Mouse (Mus musculus) urinary bladder, postnatal 25 days (tissue): ENCODE measurements at regions not wholly inside any gene's neighbourhood (a gene's known extent, or its start where the extent isn't known, plus 50 kb on each side); places are given as distances from the start of the nearest gene placed in this dataset.
"Not testable (repeated sequence)": the region's sequence is repeated elsewhere in the genome, so short reads cannot be mapped to it uniquely, and the experiment has no call there.

Experiments
- DNase-seq: peaks from one replicate; pipeline ENCODE4 v3.0.0; 2022; ENCODE audit warnings: low spot score

DNA sequence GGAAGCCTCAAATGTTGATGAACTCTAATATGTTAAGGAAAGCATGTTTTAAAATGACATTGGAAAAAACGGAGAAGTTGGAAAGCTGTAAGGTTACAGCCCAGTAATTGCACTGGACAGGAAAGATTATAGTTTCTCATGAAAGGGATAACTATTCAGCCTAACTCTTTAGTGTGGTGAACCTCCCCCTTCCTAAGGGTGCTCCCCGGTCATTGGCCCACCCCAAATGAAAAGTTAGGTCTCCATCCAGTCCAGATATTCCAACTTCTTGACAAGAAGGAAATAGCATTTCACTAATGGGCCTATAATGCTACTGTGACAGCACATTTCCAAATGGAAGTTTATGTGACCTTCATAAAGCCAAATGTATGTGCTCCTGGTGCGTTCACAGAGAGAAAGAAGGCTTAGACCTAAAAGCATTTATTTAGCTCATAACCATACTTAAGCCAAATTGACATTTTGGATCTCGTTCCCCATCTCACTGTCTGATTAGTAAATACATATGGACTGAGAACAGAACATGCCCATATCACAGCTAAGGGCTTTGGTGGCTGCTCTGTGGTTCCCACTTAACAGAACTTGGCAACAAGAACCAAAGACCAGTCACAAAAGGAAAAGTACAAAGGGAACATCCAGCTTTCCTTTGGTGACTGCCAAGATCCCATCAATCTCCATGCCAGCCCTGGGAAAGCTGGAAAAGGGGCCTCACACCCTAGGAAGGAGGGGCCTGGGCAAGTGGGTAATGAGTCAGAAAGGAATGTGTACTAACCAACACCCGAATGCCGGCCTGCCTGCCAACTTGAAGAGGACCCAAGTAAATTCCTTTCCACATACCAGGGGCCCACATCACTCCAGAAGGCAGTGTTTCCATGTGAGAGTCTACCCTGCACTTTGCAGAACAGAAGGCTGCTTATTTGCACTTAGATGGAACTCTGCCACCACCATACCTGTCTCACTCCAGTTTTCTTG lies 155.1 kb upstream of the Chst7 start:
- DNase-seq: peak; percentile 8

DNA sequence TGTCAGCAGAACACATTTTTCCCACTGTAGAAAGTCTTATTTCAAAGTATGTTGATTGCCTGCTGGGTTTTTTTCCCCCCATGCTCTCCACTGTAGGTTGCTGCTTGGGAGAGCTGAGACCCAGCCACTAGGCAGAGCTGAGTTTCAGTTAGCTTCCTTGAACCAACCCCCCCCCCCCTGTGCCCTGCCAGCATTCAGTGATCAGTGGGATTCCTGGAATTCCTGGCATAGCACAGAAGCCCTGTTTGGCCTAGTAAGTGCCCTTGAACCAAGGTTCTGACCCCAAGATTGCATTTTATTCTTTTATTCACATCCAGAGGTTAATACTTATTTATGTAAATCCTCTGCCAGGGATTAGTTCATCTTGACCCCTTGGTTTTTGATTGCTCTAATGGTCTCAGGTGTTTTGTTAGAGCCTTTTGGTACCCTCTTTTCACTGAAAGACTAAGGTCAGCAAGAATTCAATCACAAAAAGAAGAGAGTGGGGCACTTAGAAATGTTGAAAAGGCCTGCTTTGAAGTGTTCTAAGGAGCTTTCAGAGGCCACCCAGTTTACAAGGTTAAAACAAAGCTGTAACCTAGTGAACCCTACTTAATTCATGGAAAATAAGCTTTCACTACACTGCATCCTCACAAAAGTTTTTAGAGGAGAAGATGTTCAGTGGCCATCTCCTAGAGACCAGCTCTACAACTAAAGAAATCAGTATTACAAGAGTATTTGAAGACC lies 152.6 kb upstream of the Chst7 start:
- DNase-seq: no peak

DNA sequence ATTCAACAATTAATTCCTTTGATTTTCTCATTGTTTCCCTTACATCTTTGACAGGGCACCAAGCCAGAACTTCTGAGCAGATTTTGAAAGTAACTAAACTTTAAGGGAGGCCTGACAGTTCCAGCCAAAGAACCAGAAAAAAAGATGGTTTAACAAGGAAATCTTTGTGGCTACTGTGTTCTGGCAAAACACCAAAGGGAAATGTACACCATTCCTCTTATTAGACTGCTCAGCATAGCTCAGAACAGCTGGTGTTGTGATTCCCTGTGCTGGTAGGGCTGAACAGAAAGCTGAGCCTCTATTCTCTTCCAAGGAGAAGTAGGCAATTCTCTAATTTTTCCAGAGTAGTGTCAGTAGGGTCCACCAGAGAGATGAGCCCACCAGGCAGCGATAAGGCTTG lies 142.4 kb upstream of the Chst7 start:
- DNase-seq: no peak

DNA sequence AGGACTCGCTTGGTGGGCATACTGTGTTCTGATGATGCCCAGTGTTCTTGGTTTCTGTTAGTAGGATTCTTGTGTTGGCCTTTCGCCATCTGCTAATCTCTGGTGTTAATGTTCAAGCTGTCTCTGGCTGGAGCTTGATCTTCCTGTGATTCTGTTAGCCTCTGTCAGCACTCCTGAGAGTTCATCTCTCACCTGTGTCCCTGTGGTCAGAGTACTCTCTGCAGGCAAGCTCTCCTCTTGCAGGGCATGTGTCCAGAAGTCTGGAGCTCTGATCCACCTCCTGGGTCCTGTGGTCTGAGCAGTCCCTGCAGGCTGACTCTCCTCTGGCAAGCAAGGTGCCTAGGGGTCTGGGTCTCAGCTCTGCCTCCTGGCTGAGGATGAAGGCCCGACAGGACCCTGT lies 130.0 kb upstream of the Chst7 start:
- DNase-seq: not testable (repeated sequence)

DNA sequence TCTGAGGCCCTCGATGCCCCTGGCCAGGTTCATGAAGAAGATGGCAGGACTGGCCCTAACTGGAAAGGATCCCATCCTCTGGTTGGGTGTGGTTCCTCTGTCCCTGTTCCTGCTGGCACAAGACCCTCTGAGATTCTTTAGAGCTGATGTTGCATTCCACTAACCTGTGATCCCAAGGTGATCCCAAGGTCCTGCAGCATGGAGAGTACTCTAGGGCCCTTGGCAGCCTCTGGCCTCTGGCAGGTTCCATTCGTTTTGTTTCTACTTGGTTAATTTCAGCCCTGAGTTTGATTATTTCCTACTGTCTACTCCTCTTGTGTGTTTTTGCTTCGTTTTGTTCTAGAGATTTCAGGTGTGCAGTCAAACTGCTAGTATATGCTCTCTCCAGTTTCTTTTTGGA lies 129.5 kb upstream of the Chst7 start:
- DNase-seq: no peak

DNA sequence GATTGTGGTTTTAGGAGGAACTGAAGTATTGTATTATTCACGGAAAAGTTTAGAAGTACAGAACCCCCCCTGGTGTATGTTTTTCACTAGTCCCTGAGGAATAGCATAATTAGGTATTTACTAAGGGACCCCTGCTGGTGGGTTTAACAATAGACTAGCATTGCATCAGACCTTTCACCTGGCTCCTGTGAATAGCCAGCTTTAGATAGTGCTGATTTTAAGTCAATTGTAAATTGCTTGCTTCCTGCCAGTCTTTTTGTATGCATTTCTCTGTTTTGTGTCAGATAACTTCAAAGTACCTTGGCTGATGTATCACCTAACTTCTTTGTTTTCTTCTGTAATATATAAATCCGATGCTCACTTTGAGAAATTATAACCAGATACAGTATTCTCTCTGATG lies 116.1 kb upstream of the Chst7 start:
- DNase-seq: no peak
